Mouse (Mus musculus) cerebellum, adult 2 months (tissue): ENCODE measurements around the gene Phf8. TPM values are rescaled to one million over a fixed set of nuclear protein-coding genes. Genes with fewer than 3 reads are reported as not detected.

Experiments used
- DNase-seq, 2 experiments: peaks; one replicate each; pipeline ENCODE4 v3.0.0; 2021
- H3K27ac ChIP-seq: fragments of 200-500 bp; 2 replicates; pipeline ENCODE4 v1.5.1; 2012; ENCODE audit warnings: low read length, control low read depth, inconsistent platforms; ENCODE audit not compliant: insufficient read depth
- H3K27me3 ChIP-seq: fragments of 200-500 bp; 2 replicates; pipeline ENCODE4 v1.6.1; 2012; ENCODE audit warnings: inconsistent platforms, mild to moderate bottlenecking, low read length, moderate library complexity; ENCODE audit not compliant: control insufficient read depth, insufficient read depth
- H3K4me1 ChIP-seq: fragments of 200-500 bp; 2 replicates; pipeline ENCODE4 v1.6.1; 2011; ENCODE audit warnings: low read length; ENCODE audit not compliant: control insufficient read depth, insufficient read depth
- H3K4me3 ChIP-seq: fragments of 200-500 bp; replicated peaks from 2 replicates; pipeline ENCODE3; 2011; ENCODE audit warnings: mild to moderate bottlenecking, low read depth, low read length, control low read depth; ENCODE audit not compliant: insufficient read depth
- CTCF ChIP-seq: fragments of 200-500 bp; IDR thresholded peaks from 2 replicates; pipeline ENCODE4 v1.5.1; 2011; ENCODE audit warnings: low read depth, mild to moderate bottlenecking, control low read depth, low read length, moderate library complexity, borderline replicate concordance; ENCODE audit not compliant: insufficient read depth
- POLR2A ChIP-seq: fragments of 200-500 bp; IDR thresholded peaks from 2 replicates; pipeline ENCODE4 v1.6.1; 2011; ENCODE audit warnings: low read length, control low read depth, borderline replicate concordance; ENCODE audit not compliant: insufficient read depth
- WGBS: fragments of 180-500 bp; shearing (Covaris S2); methylation state at CpG from one replicate; pipeline ENCODE4 v1.1.7; 2018; 5-methylcytosine and 5-hydroxymethylcytosine counted together
- polyA plus RNA-seq: library from polyadenylated mRNA; depleted of rRNA; stranded (reverse); fragments of >200 nt; gene quantifications from 2 replicates; pipeline ENCODE4 v1.2.3, GENCODE M21; 2012; rRNA removed

Gene Phf8
- polyA plus RNA-seq, 1 experiment = 22.0 TPM

DNA sequence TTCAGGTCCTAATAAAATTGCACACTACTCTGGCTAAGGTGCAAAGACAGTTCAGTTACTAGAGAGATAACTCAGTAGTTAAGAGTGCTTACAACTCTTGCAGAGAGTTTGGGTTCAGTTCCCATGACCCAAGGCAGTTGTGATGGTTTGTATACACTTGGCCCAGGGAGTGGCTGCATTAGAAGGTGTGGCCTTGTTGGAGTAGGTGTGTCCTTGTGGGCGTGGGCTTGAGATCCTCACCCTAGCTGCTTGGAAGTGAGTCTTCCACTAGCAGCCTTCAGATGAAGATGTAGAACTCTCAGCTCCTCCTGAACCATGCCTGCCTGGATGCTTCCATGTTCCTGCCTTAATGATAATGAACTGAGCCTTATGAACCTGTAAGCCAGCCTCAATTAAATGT lies 2.3 kb upstream of the Phf8 start:
- no peak overlapping the region for H3K27ac ChIP-seq
- no peaks in the 10 kb centered on the region for H3K4me1 ChIP-seq
- TF ChIP-seq POLR2A (no peak), CTCF (no peak)
- no peak overlapping the region for H3K4me3 ChIP-seq
- H3K27me3 ChIP-seq = no peaks in the 10 kb centered on the region
- no peak for DNase-seq
- 90% methylated on average over 1 of the region's 1 CpGs for WGBS

DNA sequence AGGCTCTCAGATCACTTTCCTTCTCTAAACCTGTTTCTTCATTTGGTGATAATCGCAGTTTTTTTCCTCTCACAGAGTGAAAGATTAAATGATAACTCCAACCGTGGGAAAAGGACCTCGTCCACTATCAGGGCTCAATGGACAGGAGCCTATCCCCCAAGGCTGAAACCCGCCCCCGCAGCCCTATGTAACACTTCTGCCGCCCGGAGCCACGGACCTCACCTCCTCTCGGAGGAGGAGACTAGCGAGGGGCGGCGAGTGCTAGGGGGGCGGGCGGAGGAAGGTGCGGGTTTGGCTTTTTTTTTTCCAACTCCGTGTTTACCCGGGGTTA lies 380 bp upstream of the Phf8 start:
- WGBS = 8% methylated on average over 17 of the region's 17 CpGs
- Histone ChIP-seq H3K4me3 (peak overlapping the region; percentile 69), H3K4me1 (no peaks in the 10 kb centered on the region), H3K27me3 (no peaks in the 10 kb centered on the region), H3K27ac (peak overlapping the region; percentile 92)
- no peak for TF ChIP-seq CTCF
- no peak for TF ChIP-seq POLR2A
- DNase-seq = no peak

DNA sequence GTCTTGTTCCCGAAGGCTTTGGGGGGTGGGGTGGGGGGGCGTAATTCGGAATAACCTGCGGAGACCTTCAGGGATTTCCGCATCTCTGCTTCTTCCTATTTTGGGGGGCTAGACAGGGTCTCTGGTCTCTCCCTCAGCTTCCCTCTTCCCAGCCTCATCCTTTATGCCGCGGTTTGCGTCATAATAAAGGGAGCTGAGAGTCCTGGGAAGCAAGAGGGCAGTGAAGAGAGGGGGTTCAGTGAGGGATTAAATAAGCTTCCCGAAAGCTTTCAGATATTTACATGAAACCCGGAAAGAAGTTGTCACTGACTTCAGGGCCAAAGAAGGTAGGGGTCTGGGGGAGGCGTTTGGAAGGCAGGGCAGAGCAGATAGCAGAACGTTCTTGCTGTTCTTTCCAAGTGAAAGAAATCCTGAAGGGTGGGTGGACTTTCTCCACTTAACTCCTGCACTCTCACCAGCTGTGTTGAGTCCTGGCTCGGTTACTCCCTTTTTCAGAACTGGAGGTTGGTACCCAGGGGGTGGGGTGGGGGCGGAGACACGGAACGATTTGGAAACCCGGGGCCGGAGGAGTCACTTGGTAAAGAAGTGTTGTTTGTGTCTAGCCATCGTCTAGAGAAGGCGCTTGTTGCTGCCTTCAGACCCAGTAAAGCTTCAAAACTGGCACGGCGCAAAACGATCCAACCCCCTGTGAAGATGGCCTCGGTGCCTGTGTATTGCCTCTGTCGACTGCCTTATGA lies 1.5 kb downstream of the Phf8 start:
- no peaks in the 10 kb centered on the region for H3K27me3 ChIP-seq
- peak overlapping the region; percentile 95 for H3K4me3 ChIP-seq
- WGBS = 14% methylated on average over 25 of the region's 25 CpGs
- no peak overlapping the region; the same call in 1 of the 2 replicates for H3K27ac ChIP-seq
- DNase-seq = peak; percentile 18 to 26
- no peaks in the 10 kb centered on the region for H3K4me1 ChIP-seq
- TF ChIP-seq CTCF (no peak), POLR2A (no peak)

DNA sequence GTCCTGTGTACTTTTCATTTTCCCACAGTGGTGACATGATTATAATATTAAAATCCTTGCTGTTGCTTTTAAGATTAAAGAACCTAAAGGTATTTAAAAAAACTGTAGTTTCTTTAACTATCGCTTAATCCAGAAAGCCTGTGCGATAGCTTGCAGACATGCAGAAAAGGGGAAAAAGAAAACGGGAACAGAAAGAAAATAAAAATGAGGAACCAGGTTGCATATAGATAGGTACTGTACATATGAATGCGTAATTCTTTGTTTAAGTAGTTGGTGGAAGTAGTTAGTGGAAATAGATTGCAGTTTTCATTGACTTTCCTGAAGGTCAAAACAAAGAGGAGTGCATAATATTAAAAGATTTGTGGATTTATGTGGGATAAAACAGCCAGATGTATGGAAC lies 32.9 kb downstream of the Phf8 start:
- no peak for DNase-seq
- 91% methylated on average over 4 of the region's 4 CpGs for WGBS
- Histone ChIP-seq H3K27ac (no peak overlapping the region), H3K27me3 (no peaks in the 10 kb centered on the region), H3K4me1 (no peaks in the 10 kb centered on the region), H3K4me3 (no peak overlapping the region)
- TF ChIP-seq CTCF (no peak), POLR2A (no peak)

DNA sequence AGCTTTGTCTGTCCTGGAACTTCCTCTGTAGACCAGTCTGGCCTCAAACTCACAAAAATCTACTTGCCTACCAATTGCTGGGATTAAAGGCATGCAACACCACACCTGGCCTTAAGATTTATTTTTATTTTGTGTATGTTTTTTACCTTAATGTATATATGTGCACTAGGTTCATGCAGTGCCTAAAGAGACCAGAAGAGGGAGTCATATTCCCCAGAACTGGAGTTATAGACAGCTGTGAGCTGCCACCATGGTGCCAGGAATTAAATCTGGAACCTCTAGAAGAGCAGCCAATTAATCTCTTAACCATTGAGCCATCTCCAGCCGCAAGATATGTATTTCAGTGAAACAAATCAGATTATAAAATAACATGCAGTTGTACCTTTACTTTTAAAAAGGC lies 54.7 kb downstream of the Phf8 start:
- TF ChIP-seq CTCF (no peak), POLR2A (no peak)
- no peaks in the 10 kb centered on the region for H3K4me1 ChIP-seq
- DNase-seq = no peak

DNA sequence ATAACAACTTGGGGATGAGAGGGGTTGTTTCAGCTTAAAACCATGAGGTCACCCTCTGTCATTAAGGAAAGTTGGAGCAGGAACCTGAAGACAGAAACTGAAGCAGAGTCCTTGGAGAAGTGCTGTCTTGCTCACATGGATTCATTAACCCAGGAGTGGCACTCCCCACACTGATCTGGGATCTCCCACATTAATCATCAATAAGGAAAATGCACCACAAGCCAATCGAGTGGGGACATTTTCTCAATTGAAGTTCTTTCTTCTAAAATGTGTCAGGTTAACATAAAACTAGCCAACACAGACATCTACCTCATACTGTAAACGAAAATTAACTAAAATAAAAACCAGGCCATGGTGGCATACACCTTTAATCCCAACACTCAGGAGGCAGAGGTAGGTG lies 122.9 kb downstream of the Phf8 start:
- Histone ChIP-seq H3K27ac (no peak overlapping the region), H3K4me1 (no peaks in the 10 kb centered on the region), H3K4me3 (no peak overlapping the region), H3K27me3 (no peaks in the 10 kb centered on the region)
- no peak for DNase-seq
- no peak for TF ChIP-seq POLR2A
- TF ChIP-seq CTCF = no peak
- 74% methylated on average over 2 of the region's 2 CpGs for WGBS

More for the DNA sequence above, 54.7 kb downstream of the Phf8 start:
- 89% methylated on average over 1 of the region's 1 CpGs for WGBS
- Histone ChIP-seq H3K27me3 (no peaks in the 10 kb centered on the region), H3K4me3 (no peak overlapping the region), H3K27ac (no peak overlapping the region)

DNA sequence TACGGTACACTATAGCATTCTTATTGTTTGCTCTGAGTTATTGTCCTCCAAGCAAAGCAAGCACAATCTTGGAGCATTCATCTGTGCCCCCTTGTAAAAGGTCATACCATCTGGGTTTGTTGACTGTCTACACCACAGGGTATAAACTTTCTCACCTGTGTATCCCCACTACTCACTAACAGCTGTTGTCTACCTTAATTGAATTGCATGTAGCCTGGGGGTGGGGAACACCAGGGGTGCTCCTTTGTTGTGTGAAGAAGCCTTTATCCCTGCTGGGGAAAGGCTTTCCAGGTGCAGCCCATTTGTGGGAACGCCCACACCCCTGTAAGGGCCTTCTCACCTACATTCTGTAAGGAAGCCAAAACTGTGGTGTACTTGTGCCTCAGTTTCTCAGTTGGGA lies 133.3 kb downstream of the Phf8 start:
- no peak for DNase-seq
- 78% methylated on average over 2 of the region's 2 CpGs for WGBS
- TF ChIP-seq POLR2A (no peak), CTCF (no peak)
- H3K27ac ChIP-seq = no peak overlapping the region
- H3K4me1 ChIP-seq = no peaks in the 10 kb centered on the region
- no peak overlapping the region for H3K4me3 ChIP-seq
- H3K27me3 ChIP-seq = no peaks in the 10 kb centered on the region

DNA sequence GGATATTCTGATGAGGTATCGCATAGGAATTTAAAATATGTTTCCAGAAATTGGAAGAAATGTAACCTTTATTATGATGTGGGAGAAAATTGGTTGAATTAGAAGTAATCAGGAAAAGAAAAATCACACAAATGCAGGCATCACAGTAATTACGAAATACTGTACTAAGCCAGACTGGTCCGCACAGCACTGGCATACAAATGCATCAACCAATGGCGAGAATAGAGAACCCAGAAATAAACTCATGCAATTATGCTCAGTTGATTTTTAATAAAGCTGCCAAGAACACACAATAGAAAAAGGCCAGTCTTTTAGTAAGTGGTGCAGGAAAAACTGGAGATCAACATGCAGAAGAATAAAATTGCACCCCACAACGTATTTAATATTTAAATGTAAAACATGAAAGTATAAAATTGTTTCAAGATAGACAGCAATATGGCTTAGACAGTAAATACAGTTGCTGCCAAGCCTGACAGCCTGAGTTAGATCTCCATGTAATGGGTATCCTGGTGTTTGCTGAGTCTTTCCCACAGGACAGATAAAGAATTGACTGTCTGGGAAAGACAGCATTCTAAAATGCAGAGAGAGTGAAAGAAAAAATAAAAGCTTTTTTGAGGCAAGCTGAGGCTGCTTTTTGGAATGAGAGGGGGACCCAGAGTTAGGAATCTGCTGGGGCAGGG lies 154.2 kb downstream of the Phf8 start:
- 67% methylated on average over 5 of the region's 5 CpGs for WGBS
- TF ChIP-seq POLR2A = no peak
- no peak for TF ChIP-seq CTCF
- DNase-seq = no peak
- Histone ChIP-seq H3K4me1 (no peaks in the 10 kb centered on the region), H3K27me3 (no peaks in the 10 kb centered on the region), H3K27ac (no peak overlapping the region), H3K4me3 (no peak overlapping the region)

Other genes with a start within 250 kb of the Phf8 start
- 12.1 and 14.3 TPM in 2 replicates for gene Fam120c, start 176.5 kb upstream of the Phf8 start, polyA plus RNA-seq